Mouse (Mus musculus): ENCODE results near the gene Atp5mpl.

GRCm38 (mm10) chr12:111995161-111995560, 28.4 kb upstream of the Atp5mpl start:
- TF ChIP-seq EP300 (IDR thresholded peaks at IDR 0.05; ENCODE audit: low read depth) = no peak
- no peak for TF ChIP-seq CTCF (IDR thresholded peaks at IDR 0.05; ENCODE audit: low read depth)
